Mouse (Mus musculus) adrenal gland, postnatal 25 days (tissue): ENCODE results near the gene Col4a3. TPM values are rescaled to one million over a fixed set of nuclear protein-coding genes. Genes with fewer than 3 reads are reported as not detected.

Experiments used
- DNase-seq: peaks from one replicate; pipeline ENCODE4 v3.0.0; 2021; ENCODE audit warnings: mixed read lengths
- total RNA-seq: library from RNA; stranded (reverse); gene quantifications from 2 replicates; pipeline ENCODE4 v1.2.3, GENCODE M21; 2021

The Col4a3 gene
- total RNA-seq, 1 experiment from 2014 or later = 2.9 TPM

DNA sequence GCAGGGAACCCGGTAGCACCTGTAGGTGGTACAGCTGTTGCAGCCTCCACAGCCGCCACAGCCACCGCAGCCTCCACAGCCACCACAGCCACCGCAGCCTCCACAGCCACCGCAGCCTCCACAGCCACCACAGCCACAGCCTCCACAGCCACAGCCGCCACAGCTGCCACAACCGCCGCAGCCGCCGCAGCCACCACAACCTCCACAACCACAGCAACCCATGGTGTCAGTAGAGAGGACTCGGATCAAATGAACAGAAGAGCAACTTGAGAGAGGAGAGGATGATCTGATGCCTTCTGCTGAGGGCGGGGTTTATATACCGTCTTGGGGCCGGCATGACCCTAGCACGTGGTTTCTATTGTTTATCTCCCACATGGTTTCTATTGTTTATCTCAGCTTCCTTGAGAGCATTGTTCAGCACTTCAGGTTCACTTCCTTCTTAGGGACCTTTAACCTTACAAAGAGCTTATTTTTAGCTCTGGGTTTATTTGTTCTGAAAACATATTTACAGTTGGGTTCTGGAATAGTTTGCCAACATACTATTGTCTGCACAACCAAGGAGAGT is 184.4 kb downstream of the Col4a3 start, which contains the start of gene Gm47791:
Gene Gm47791, minus strand, starts transcription at position 222 of the 565 bp plus-strand sequence.
- DNase-seq = no peak

Other genes starting within 250 kb of the Col4a3 start
- gene Col4a4, start 72 bp upstream of the Col4a3 start, total RNA-seq = 3.6 and 4.6 TPM in 2 replicates
- gene Mff, start 138.0 kb downstream of the Col4a3 start, total RNA-seq = 125 and 146 TPM in 2 replicates
- gene Tm4sf20, start 181.5 kb downstream of the Col4a3 start, total RNA-seq = not detected in 2 replicates
- not detected in 2 replicates for gene Gm47791, start 184.3 kb downstream of the Col4a3 start, total RNA-seq